Mouse (Mus musculus): ENCODE measurements around the gene Exoc2. TPM values are rescaled to one million over a fixed set of nuclear protein-coding genes. Genes with fewer than 3 reads are reported as not detected.
A peak's percentile ranks its signal among the peaks of the same experiment; 100 is the strongest.

Gene Exoc2
- polyA plus RNA-seq, 1 experiment: 10.2 TPM

GRCm38 (mm10) chr13:30879871-30880270 lies 94.0 kb downstream of the Exoc2 start:
- H3K4me3 ChIP-seq (ENCODE audit: insufficient read depth, low read depth, low read length): no peak overlapping the region
- no peaks in the 10 kb centered on the region for H3K27me3 ChIP-seq (replicated peaks; ENCODE audit: control insufficient read depth, insufficient read depth, low read length)
- peaks cover 2% of the 10 kb centered on the region; the same call in 1 of the 2 replicates for H3K36me3 ChIP-seq (ENCODE audit: control insufficient read depth, insufficient read depth, low read length)
- WGBS: 93% methylated on average over 1 of the region's 1 CpGs
- no peak overlapping the region for H3K27ac ChIP-seq (ENCODE audit: insufficient read depth, low read depth, low read length)
- DNase-seq: no peak
- TF ChIP-seq POLR2A (IDR thresholded peaks at IDR 0.05; ENCODE audit: low read depth, low read length) (no peak), CTCF (conservative IDR thresholded peaks at IDR 0.05; ENCODE audit: insufficient read depth, insufficient read length, low read depth, low read length) (no peak)
- no peaks in the 10 kb centered on the region for H3K4me1 ChIP-seq (ENCODE audit: control insufficient read depth, insufficient read depth, low read length)

DNA sequence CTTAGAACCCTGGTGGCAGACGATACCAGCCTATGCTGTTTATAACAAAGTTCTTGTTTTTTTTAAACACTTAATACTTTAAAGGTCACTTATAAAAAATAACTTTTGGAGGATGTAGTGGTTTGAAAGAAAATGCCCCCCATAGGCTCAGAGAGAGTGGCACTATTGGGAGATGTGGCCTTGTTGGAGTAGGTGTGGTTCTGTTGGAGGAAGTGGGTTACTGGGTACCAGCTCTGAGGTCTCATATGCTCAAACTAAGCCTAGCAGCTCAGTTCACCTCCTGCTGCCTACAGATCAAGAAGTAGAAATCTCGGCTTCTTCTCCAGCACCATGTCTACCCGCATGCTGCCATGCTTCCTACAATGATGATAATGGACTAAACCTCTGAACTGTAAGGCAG lies 98.1 kb downstream of the Exoc2 start:
- H3K4me1 ChIP-seq (ENCODE audit: control insufficient read depth, insufficient read depth, low read length): no peaks in the 10 kb centered on the region
- no peak overlapping the region for H3K4me3 ChIP-seq (ENCODE audit: insufficient read depth, low read depth, low read length)
- 94% methylated on average over 3 of the region's 3 CpGs for WGBS
- TF ChIP-seq POLR2A (IDR thresholded peaks at IDR 0.05; ENCODE audit: low read depth, low read length) (no peak), CTCF (conservative IDR thresholded peaks at IDR 0.05; ENCODE audit: insufficient read depth, insufficient read length, low read depth, low read length) (no peak)
- H3K27ac ChIP-seq (ENCODE audit: insufficient read depth, low read depth, low read length): no peak overlapping the region
- H3K36me3 ChIP-seq (ENCODE audit: control insufficient read depth, insufficient read depth, low read length): peaks cover 7% of the 10 kb centered on the region; the same call in 1 of the 2 replicates
- no peak for DNase-seq
- no peaks in the 10 kb centered on the region for H3K27me3 ChIP-seq (replicated peaks; ENCODE audit: control insufficient read depth, insufficient read depth, low read length)

DNA sequence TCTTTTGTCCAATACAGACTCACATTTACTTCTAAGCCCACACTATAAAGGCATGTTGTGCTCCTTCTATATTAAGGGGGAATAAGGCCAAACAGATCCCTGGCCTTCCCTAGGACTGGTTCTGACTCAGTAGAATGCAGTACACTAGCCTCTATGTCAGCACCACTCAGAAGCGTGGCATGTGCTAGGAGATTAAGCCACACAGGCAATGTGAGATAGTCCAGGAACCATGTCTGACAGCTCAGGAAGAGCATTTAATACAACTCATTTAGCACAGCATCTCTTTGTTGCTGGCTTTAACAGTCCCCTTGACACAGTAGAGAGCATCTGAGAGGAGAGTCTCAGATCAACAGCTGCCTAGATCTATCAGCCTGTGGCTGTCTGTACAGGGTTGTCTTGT lies 100.4 kb downstream of the Exoc2 start:
- Histone ChIP-seq H3K4me3 (ENCODE audit: insufficient read depth, low read depth, low read length) (no peak overlapping the region), H3K36me3 (ENCODE audit: control insufficient read depth, insufficient read depth, low read length) (peaks cover 8% of the 10 kb centered on the region; the same call in 1 of the 2 replicates), H3K4me1 (ENCODE audit: control insufficient read depth, insufficient read depth, low read length) (no peaks in the 10 kb centered on the region), H3K27me3 (replicated peaks; ENCODE audit: control insufficient read depth, insufficient read depth, low read length) (no peaks in the 10 kb centered on the region), H3K27ac (ENCODE audit: insufficient read depth, low read depth, low read length) (no peak overlapping the region)
- DNase-seq: no peak
- 91% methylated on average over 1 of the region's 1 CpGs for WGBS
- TF ChIP-seq POLR2A (IDR thresholded peaks at IDR 0.05; ENCODE audit: low read depth, low read length) (no peak), CTCF (conservative IDR thresholded peaks at IDR 0.05; ENCODE audit: insufficient read depth, insufficient read length, low read depth, low read length) (no peak)

DNA sequence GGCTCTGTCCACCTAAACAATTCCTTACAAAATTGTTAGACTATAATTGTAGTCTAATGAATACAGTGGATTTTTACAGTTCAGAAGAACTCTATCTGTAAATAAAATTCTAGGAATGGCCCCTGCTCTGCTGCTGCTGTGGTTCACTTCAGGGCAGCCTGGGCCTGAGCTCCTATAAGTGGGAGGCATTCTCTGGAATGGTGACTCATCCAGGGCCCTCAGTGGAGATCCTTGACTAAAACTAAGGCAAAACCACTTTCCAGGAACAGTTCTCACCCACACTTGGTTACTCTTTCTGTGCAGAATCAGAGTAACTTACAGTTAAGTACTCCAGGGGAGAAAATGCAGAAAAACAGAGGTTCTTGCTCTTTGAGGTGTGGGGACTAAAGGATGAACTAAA lies 108.4 kb downstream of the Exoc2 start:
- 0 out of 2 replicates have a peak, but pooled peaks cover 2% of the 10 kb centered on the region for H3K4me1 ChIP-seq (ENCODE audit: control insufficient read depth, insufficient read depth, low read length)

DNA sequence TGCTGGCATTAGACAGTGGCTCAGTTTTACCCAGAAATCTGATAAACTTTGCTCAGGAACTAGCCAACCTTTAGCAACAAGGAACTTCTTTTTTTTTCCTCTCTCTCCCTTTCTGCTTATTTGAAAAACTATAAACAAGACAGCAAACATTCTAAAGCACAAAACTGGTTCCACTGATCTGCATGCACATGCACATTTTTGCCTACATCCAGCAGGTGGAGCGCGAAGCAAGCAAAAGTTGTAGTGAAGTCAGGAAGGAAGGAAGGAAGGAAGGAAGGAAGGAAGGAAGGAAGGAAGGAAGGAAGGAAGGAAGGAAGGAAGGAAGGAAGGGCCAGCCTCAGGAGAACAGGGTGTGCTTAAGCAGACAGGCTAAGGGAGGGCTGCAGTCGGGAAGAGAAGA lies 109.9 kb downstream of the Exoc2 start:
- whole genome bisulfite sequencing: 80% methylated on average over 3 of the region's 3 CpGs
- DNase-seq: peak; percentile 8
- TF ChIP-seq POLR2A (IDR thresholded peaks at IDR 0.05; ENCODE audit: low read depth, low read length) (no peak), CTCF (conservative IDR thresholded peaks at IDR 0.05; ENCODE audit: insufficient read depth, insufficient read length, low read depth, low read length) (no peak; the same call in 1 of the 2 replicates)
- Histone ChIP-seq H3K36me3 (ENCODE audit: control insufficient read depth, insufficient read depth, low read length) (peaks cover 3% of the 10 kb centered on the region; the same call in 1 of the 2 replicates), H3K4me3 (ENCODE audit: insufficient read depth, low read depth, low read length) (no peak overlapping the region), H3K27ac (ENCODE audit: insufficient read depth, low read depth, low read length) (no peak overlapping the region; the same call in 1 of the 2 replicates), H3K4me1 (ENCODE audit: control insufficient read depth, insufficient read depth, low read length) (0 out of 2 replicates have a peak, but pooled peaks cover 2% of the 10 kb centered on the region), H3K27me3 (replicated peaks; ENCODE audit: control insufficient read depth, insufficient read depth, low read length) (no peaks in the 10 kb centered on the region)

More for the DNA sequence above, 108.4 kb downstream of the Exoc2 start:
- TF ChIP-seq CTCF (conservative IDR thresholded peaks at IDR 0.05; ENCODE audit: insufficient read depth, insufficient read length, low read depth, low read length) (no peak), POLR2A (IDR thresholded peaks at IDR 0.05; ENCODE audit: low read depth, low read length) (no peak)
- H3K4me3 ChIP-seq (ENCODE audit: insufficient read depth, low read depth, low read length): no peak overlapping the region
- no peak overlapping the region for H3K27ac ChIP-seq (ENCODE audit: insufficient read depth, low read depth, low read length)
- no peak for DNase-seq
- no peaks in the 10 kb centered on the region for H3K27me3 ChIP-seq (replicated peaks; ENCODE audit: control insufficient read depth, insufficient read depth, low read length)
- H3K36me3 ChIP-seq (ENCODE audit: control insufficient read depth, insufficient read depth, low read length): peaks cover 3% of the 10 kb centered on the region; the same call in 1 of the 2 replicates

GRCm38 (mm10) chr13:30858421-30858820 lies 115.5 kb downstream of the Exoc2 start:
- no peak overlapping the region for H3K4me3 ChIP-seq (ENCODE audit: insufficient read depth, low read depth, low read length)
- DNase-seq: peak; percentile 18
- H3K27me3 ChIP-seq (replicated peaks; ENCODE audit: control insufficient read depth, insufficient read depth, low read length): no peaks in the 10 kb centered on the region
- WGBS: 86% methylated on average over 3 of the region's 3 CpGs
- H3K36me3 ChIP-seq (ENCODE audit: control insufficient read depth, insufficient read depth, low read length): peaks cover 4% of the 10 kb centered on the region
- TF ChIP-seq CTCF (conservative IDR thresholded peaks at IDR 0.05; ENCODE audit: insufficient read depth, insufficient read length, low read depth, low read length): no peak
- TF ChIP-seq POLR2A (IDR thresholded peaks at IDR 0.05; ENCODE audit: low read depth, low read length): no peak
- no peaks in the 10 kb centered on the region for H3K4me1 ChIP-seq (ENCODE audit: control insufficient read depth, insufficient read depth, low read length)
- H3K27ac ChIP-seq (ENCODE audit: insufficient read depth, low read depth, low read length): no peak overlapping the region

GRCm38 (mm10) chr13:30850736-30851135 lies 123.2 kb downstream of the Exoc2 start:
- WGBS: 72% methylated on average over 2 of the region's 2 CpGs
- H3K27ac ChIP-seq (ENCODE audit: insufficient read depth, low read depth, low read length): no peak overlapping the region

More at GRCm38 (mm10) chr13:30850736-30851135, 123.2 kb downstream of the Exoc2 start:
- Histone ChIP-seq H3K36me3 (ENCODE audit: control insufficient read depth, insufficient read depth, low read length) (peaks cover 3% of the 10 kb centered on the region), H3K4me3 (ENCODE audit: insufficient read depth, low read depth, low read length) (no peak overlapping the region), H3K4me1 (ENCODE audit: control insufficient read depth, insufficient read depth, low read length) (no peaks in the 10 kb centered on the region), H3K27me3 (replicated peaks; ENCODE audit: control insufficient read depth, insufficient read depth, low read length) (no peaks in the 10 kb centered on the region)
- no peak for DNase-seq
- TF ChIP-seq CTCF (conservative IDR thresholded peaks at IDR 0.05; ENCODE audit: insufficient read depth, insufficient read length, low read depth, low read length): no peak
- TF ChIP-seq POLR2A (IDR thresholded peaks at IDR 0.05; ENCODE audit: low read depth, low read length): no peak

Data from kidney, adult 2 months (tissue).